Mouse (Mus musculus): ENCODE results near the gene Prr5l. TPM values are rescaled to one million over a fixed set of nuclear protein-coding genes. Genes with fewer than 3 reads are reported as not detected.

Prr5l gene
- polyA plus RNA-seq, 1 experiment from 2014 or later: 3.8 TPM

GRCm38 (mm10) chr2:101715650-101716323 is 167.0 kb downstream of the Prr5l start:
- no peak for ATAC-seq (ENCODE audit: low FRiP score, low TSS enrichment)
- H3K9me3 ChIP-seq (ENCODE audit: control insufficient read depth, low read length): no peaks in the 10 kb centered on the region
- DNase-seq (ENCODE audit: low spot score): peak; percentile 52
- TF ChIP-seq EP300 (optimal IDR thresholded peaks at IDR 0.05) (no peak), CTCF (IDR thresholded peaks at IDR 0.05; ENCODE audit: low read depth) (peak; percentile 72)
- no peak overlapping the region for H3K27ac ChIP-seq (replicated peaks)
- no peak overlapping the region for H3K9ac ChIP-seq (ENCODE audit: low read length)
- no peaks in the 10 kb centered on the region for H3K36me3 ChIP-seq (ENCODE audit: control insufficient read depth, insufficient read depth, low read length)
- no peaks in the 10 kb centered on the region for H3K27me3 ChIP-seq (ENCODE audit: control insufficient read depth, insufficient read depth, low read length)
- 66% methylated on average over 8 of the region's 8 CpGs for WGBS
- H3K4me3 ChIP-seq (ENCODE audit: low read depth, low read length): no peak overlapping the region
- H3K4me2 ChIP-seq (replicated peaks; ENCODE audit: low read depth): no peak overlapping the region
- H3K4me1 ChIP-seq (replicated peaks; ENCODE audit: control insufficient read depth, insufficient read depth): no peaks in the 10 kb centered on the region

GRCm38 (mm10) chr2:101711608-101712007 is 171.2 kb downstream of the Prr5l start:
- WGBS: 84% methylated on average over 3 of the region's 3 CpGs
- Histone ChIP-seq H3K9me3 (ENCODE audit: control insufficient read depth, low read length) (no peaks in the 10 kb centered on the region), H3K9ac (ENCODE audit: low read length) (no peak overlapping the region), H3K4me1 (replicated peaks; ENCODE audit: control insufficient read depth, insufficient read depth) (no peaks in the 10 kb centered on the region), H3K27ac (replicated peaks) (no peak overlapping the region), H3K4me3 (ENCODE audit: low read depth, low read length) (no peak overlapping the region), H3K27me3 (ENCODE audit: control insufficient read depth, insufficient read depth, low read length) (no peaks in the 10 kb centered on the region), H3K4me2 (replicated peaks; ENCODE audit: low read depth) (no peak overlapping the region), H3K36me3 (ENCODE audit: control insufficient read depth, insufficient read depth, low read length) (no peaks in the 10 kb centered on the region)
- ATAC-seq (ENCODE audit: low FRiP score, low TSS enrichment) (no peak), DNase-seq (ENCODE audit: low spot score) (no peak)
- TF ChIP-seq EP300 (optimal IDR thresholded peaks at IDR 0.05) (no peak), CTCF (IDR thresholded peaks at IDR 0.05; ENCODE audit: low read depth) (no peak)

- Histone ChIP-seq H3K27ac (replicated peaks) (no peak overlapping the region), H3K4me2 (replicated peaks; ENCODE audit: low read depth) (no peak overlapping the region), H3K4me3 (ENCODE audit: low read depth, low read length) (no peak overlapping the region), H3K9me3 (ENCODE audit: control insufficient read depth, low read length) (no peaks in the 10 kb centered on the region), H3K4me1 (replicated peaks; ENCODE audit: control insufficient read depth, insufficient read depth) (no peaks in the 10 kb centered on the region), H3K36me3 (ENCODE audit: control insufficient read depth, insufficient read depth, low read length) (no peaks in the 10 kb centered on the region), H3K27me3 (ENCODE audit: control insufficient read depth, insufficient read depth, low read length) (no peaks in the 10 kb centered on the region), H3K9ac (ENCODE audit: low read length) (no peak overlapping the region)
- no peak for ATAC-seq (ENCODE audit: low FRiP score, low TSS enrichment)
- no peak for DNase-seq (ENCODE audit: low spot score)
- peak; percentile 71 for TF ChIP-seq CTCF (IDR thresholded peaks at IDR 0.05; ENCODE audit: low read depth)
- no peak for TF ChIP-seq EP300 (optimal IDR thresholded peaks at IDR 0.05)
- WGBS: 38% methylated on average over 5 of the region's 5 CpGs
Measured at GRCm38 (mm10) chr2:101705941-101706485, 176.8 kb downstream of the Prr5l start.

- whole genome bisulfite sequencing: 74% methylated on average over 4 of the region's 4 CpGs
- no peaks in the 10 kb centered on the region for H3K4me1 ChIP-seq (replicated peaks; ENCODE audit: control insufficient read depth, insufficient read depth)
- no peak overlapping the region for H3K4me3 ChIP-seq (ENCODE audit: low read depth, low read length)
- H3K36me3 ChIP-seq (ENCODE audit: control insufficient read depth, insufficient read depth, low read length): peaks cover 13% of the 10 kb centered on the region; the same call in 1 of the 2 replicates
- H3K9ac ChIP-seq (ENCODE audit: low read length): no peak overlapping the region
- H3K4me2 ChIP-seq (replicated peaks; ENCODE audit: low read depth): no peak overlapping the region
- H3K27ac ChIP-seq (replicated peaks): no peak overlapping the region
- no peaks in the 10 kb centered on the region for H3K27me3 ChIP-seq (ENCODE audit: control insufficient read depth, insufficient read depth, low read length)
- no peak for ATAC-seq (ENCODE audit: low FRiP score, low TSS enrichment)
- no peaks in the 10 kb centered on the region for H3K9me3 ChIP-seq (ENCODE audit: control insufficient read depth, low read length)
- TF ChIP-seq CTCF (IDR thresholded peaks at IDR 0.05; ENCODE audit: low read depth) (no peak), EP300 (optimal IDR thresholded peaks at IDR 0.05) (no peak)
- DNase-seq (ENCODE audit: low spot score): no peak
Measured at GRCm38 (mm10) chr2:101699284-101699683, 183.5 kb downstream of the Prr5l start.

- no peak for ATAC-seq (ENCODE audit: low FRiP score, low TSS enrichment)
- Histone ChIP-seq H3K4me2 (replicated peaks; ENCODE audit: low read depth) (no peak overlapping the region), H3K9me3 (ENCODE audit: control insufficient read depth, low read length) (no peaks in the 10 kb centered on the region), H3K9ac (ENCODE audit: low read length) (no peak overlapping the region), H3K36me3 (ENCODE audit: control insufficient read depth, insufficient read depth, low read length) (peaks cover 19% of the 10 kb centered on the region; the same call in 1 of the 2 replicates), H3K4me3 (ENCODE audit: low read depth, low read length) (no peak overlapping the region), H3K27me3 (ENCODE audit: control insufficient read depth, insufficient read depth, low read length) (no peaks in the 10 kb centered on the region), H3K27ac (replicated peaks) (no peak overlapping the region), H3K4me1 (replicated peaks; ENCODE audit: control insufficient read depth, insufficient read depth) (no peaks in the 10 kb centered on the region)
- WGBS: 85% methylated on average over 7 of the region's 7 CpGs
- DNase-seq (ENCODE audit: low spot score): no peak
- TF ChIP-seq EP300 (optimal IDR thresholded peaks at IDR 0.05): no peak
- TF ChIP-seq CTCF (IDR thresholded peaks at IDR 0.05; ENCODE audit: low read depth): no peak
Measured at GRCm38 (mm10) chr2:101695584-101695983, 187.2 kb downstream of the Prr5l start.

DNA sequence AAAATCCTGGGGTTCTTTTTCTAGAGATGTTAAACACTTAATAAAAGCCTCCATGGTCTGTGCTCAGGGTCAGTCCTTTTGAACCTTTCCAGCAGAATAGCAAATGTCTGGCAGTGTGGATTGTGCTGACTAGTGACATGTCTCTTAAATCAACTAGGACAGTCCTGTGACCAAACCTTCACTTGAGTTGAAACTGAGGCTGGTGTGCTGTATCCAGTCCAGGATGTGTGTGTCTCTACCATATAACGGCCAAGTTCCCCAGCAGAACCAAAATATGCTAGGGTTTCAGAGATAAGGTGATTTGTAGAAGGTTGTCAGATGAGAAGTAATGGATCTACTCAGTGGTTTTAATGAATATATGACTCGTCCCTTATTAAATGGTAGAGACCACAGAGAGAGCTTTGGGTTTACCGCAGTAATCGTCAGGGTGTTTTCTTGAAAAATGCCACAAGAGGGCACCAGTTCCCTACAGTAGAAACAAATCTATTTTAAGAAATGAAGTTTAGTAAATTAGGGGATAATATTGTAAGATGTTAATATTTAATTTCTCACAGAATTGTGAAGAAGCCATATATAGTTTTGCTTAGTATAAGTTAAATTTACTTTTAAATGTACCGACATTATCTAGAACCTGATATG is 189.1 kb downstream of the Prr5l start:
- ATAC-seq (ENCODE audit: low FRiP score, low TSS enrichment) (no peak), DNase-seq (ENCODE audit: low spot score) (no peak)
- H3K9me3 ChIP-seq (ENCODE audit: control insufficient read depth, low read length): no peaks in the 10 kb centered on the region
- H3K36me3 ChIP-seq (ENCODE audit: control insufficient read depth, insufficient read depth, low read length): peaks cover 21% of the 10 kb centered on the region; the same call in 1 of the 2 replicates
- WGBS: 56% methylated on average over 5 of the region's 5 CpGs
- no peaks in the 10 kb centered on the region for H3K27me3 ChIP-seq (ENCODE audit: control insufficient read depth, insufficient read depth, low read length)
- H3K27ac ChIP-seq (replicated peaks): no peak overlapping the region
- no peak overlapping the region for H3K9ac ChIP-seq (ENCODE audit: low read length)
- H3K4me3 ChIP-seq (ENCODE audit: low read depth, low read length): no peak overlapping the region
- no peaks in the 10 kb centered on the region for H3K4me1 ChIP-seq (replicated peaks; ENCODE audit: control insufficient read depth, insufficient read depth)
- peak; percentile 78 for TF ChIP-seq CTCF (IDR thresholded peaks at IDR 0.05; ENCODE audit: low read depth)
- TF ChIP-seq EP300 (optimal IDR thresholded peaks at IDR 0.05): no peak
- no peak overlapping the region for H3K4me2 ChIP-seq (replicated peaks; ENCODE audit: low read depth)
